7 mouse cellular contexts compared by ENCODE assay signal in genomic region chr9:96438334-96438871, GRCm38 (mm10). TPM values are rescaled to one million over a fixed set of nuclear protein-coding genes. Genes with fewer than 3 reads are reported as not detected.
DNase-seq lines count a peak whose midpoint lies in the region; ATAC-seq and TF ChIP-seq lines count a peak whose summit lies in the region.

No protein-coding gene starts in this region.

- peak overlapping the region; percentile 79 for H3K4me2 ChIP-seq in embryonic facial prominence, embryonic 15.5 days (replicated peaks)
- peak overlapping the region; percentile 73 for H3K4me2 ChIP-seq in hindbrain, embryonic 15.5 days
- H3K4me2 ChIP-seq in neural tube, embryonic 13.5 days = peak overlapping the region; percentile 74

- TF ChIP-seq RAD21 in MEL (IDR thresholded peaks at IDR 0.05; ENCODE audit: low read depth, low read length) = no peak

- DNase-seq in CD8-positive naive resting alpha-beta T cell, adult 2 months (ENCODE audit: low read depth in 2 of 2, low spot score in 2 of 2) = peak; percentile 38 to 60
- DNase-seq in MEL (ENCODE audit: low read depth, low spot score) = no peak
- DNase-seq in lung, adult 18-20 months = peak; percentile 34 to 56
- peak; percentile 24 for DNase-seq in urinary bladder, postnatal 14 days (ENCODE audit: low spot score)

- no peaks in the 10 kb centered on the region; a peak in 1 of 4 replicates for H3K27me3 ChIP-seq in MEL (ENCODE audit: control insufficient read depth in 1 of 2, insufficient read depth in 2 of 2, low read length in 2 of 2)
- H3K27me3 ChIP-seq in embryonic facial prominence, embryonic 15.5 days = no peaks in the 10 kb centered on the region
- no peaks in the 10 kb centered on the region for H3K27me3 ChIP-seq in hindbrain, embryonic 15.5 days
- 0 out of 2 replicates have a peak, but pooled peaks cover 7% of the 10 kb centered on the region for H3K27me3 ChIP-seq in neural tube, embryonic 13.5 days

- WGBS in embryonic facial prominence, embryonic 15.5 days = 1% methylated on average over 8 of the region's 8 CpGs
- 2% methylated on average over 8 of the region's 8 CpGs for WGBS in hindbrain, embryonic 15.5 days
- 4% methylated on average over 8 of the region's 8 CpGs for WGBS in neural tube, embryonic 13.5 days

- no peaks in the 10 kb centered on the region for H3K36me3 ChIP-seq in MEL (ENCODE audit: control insufficient read depth in 1 of 2, insufficient read depth in 2 of 2, low read length in 2 of 2)
- no peaks in the 10 kb centered on the region for H3K36me3 ChIP-seq in embryonic facial prominence, embryonic 15.5 days
- no peaks in the 10 kb centered on the region for H3K36me3 ChIP-seq in hindbrain, embryonic 15.5 days
- no peaks in the 10 kb centered on the region for H3K36me3 ChIP-seq in neural tube, embryonic 13.5 days

- H3K9ac ChIP-seq in MEL (ENCODE audit: control insufficient read depth, low read depth, low read length, poor library complexity, severe bottlenecking) = peak overlapping the region; percentile 71
- peak overlapping the region; percentile 47 for H3K9ac ChIP-seq in embryonic facial prominence, embryonic 15.5 days
- peak overlapping the region; percentile 47 for H3K9ac ChIP-seq in hindbrain, embryonic 15.5 days
- H3K9ac ChIP-seq in neural tube, embryonic 13.5 days = peak overlapping the region; percentile 79

- TF ChIP-seq CTCF in MEL (IDR thresholded peaks at IDR 0.05 in 2 of 3, conservative IDR thresholded peaks at IDR 0.05 in 1 of 3; ENCODE audit: control insufficient read depth in 1 of 3, insufficient read depth in 1 of 3, low read depth in 2 of 3, low read length in 3 of 3, poor library complexity in 1 of 3, severe bottlenecking in 1 of 3) = no peak

- no peaks in the 10 kb centered on the region for H3K9me3 ChIP-seq in MEL (replicated peaks; ENCODE audit: insufficient read depth, low read length)
- no peaks in the 10 kb centered on the region for H3K9me3 ChIP-seq in embryonic facial prominence, embryonic 15.5 days (replicated peaks)
- H3K9me3 ChIP-seq in hindbrain, embryonic 15.5 days = no peaks in the 10 kb centered on the region
- H3K9me3 ChIP-seq in neural tube, embryonic 13.5 days = no peaks in the 10 kb centered on the region

- H3K27ac ChIP-seq in MEL (ENCODE audit: control insufficient read depth, low read depth, low read length) = no peak overlapping the region
- H3K27ac ChIP-seq in embryonic facial prominence, embryonic 15.5 days (replicated peaks) = peak overlapping the region; percentile 86
- peak overlapping the region; percentile 75; the same call in 1 of the 2 replicates for H3K27ac ChIP-seq in hindbrain, embryonic 15.5 days (replicated peaks)
- H3K27ac ChIP-seq in neural tube, embryonic 13.5 days (replicated peaks) = peak overlapping the region; percentile 80

- ATAC-seq in embryonic facial prominence, embryonic 15.5 days (ENCODE audit: insufficient number of reproducible peaks, low FRiP score, low TSS enrichment, low read depth) = peak; percentile 79
- ATAC-seq in hindbrain, embryonic 15.5 days (ENCODE audit: low FRiP score, low read depth) = peak; percentile 52
- peak; percentile 55 for ATAC-seq in neural tube, embryonic 13.5 days (ENCODE audit: low read depth)

- TF ChIP-seq EP300 in MEL (IDR thresholded peaks at IDR 0.05; ENCODE audit: low read depth in 1 of 2, low read length in 2 of 2) = no peak; a peak in 1 of 4 replicates

- H3K4me3 ChIP-seq in MEL (ENCODE audit: control insufficient read depth in 1 of 2, insufficient read depth in 1 of 2, low read depth in 2 of 2, low read length in 2 of 2) = peak overlapping the region; percentile 72 to 81
- peak overlapping the region; percentile 52 for H3K4me3 ChIP-seq in embryonic facial prominence, embryonic 15.5 days (replicated peaks)
- peak overlapping the region; percentile 40 for H3K4me3 ChIP-seq in hindbrain, embryonic 15.5 days
- H3K4me3 ChIP-seq in neural tube, embryonic 13.5 days = peak overlapping the region; percentile 42

- H3K4me1 ChIP-seq in MEL (ENCODE audit: control insufficient read depth in 1 of 2, insufficient read depth in 2 of 2, low read length in 2 of 2) = peaks cover 0 to 10% of the 10 kb centered on the region in 2 experiments; a peak in 2 of 4 replicates
- H3K4me1 ChIP-seq in embryonic facial prominence, embryonic 15.5 days = peaks cover 45% of the 10 kb centered on the region
- peaks cover 32% of the 10 kb centered on the region for H3K4me1 ChIP-seq in hindbrain, embryonic 15.5 days (replicated peaks)
- H3K4me1 ChIP-seq in neural tube, embryonic 13.5 days (replicated peaks) = peaks cover 34% of the 10 kb centered on the region

- no peak for TF ChIP-seq POLR2A in MEL (IDR thresholded peaks at IDR 0.05; ENCODE audit: control insufficient read depth in 1 of 2, insufficient read depth in 1 of 2, low read depth in 1 of 2, low read length in 2 of 2, poor library complexity in 1 of 2)

- H3K79me2 ChIP-seq in MEL (ENCODE audit: control insufficient read depth, insufficient read depth, low read length, poor library complexity) = no peaks in the 10 kb centered on the region; the same call in 1 of the 2 replicates

TF ChIP-seq in MEL, 35 proteins besides CTCF, POLR2A, EP300 and RAD21:
- TF ChIP-seq SMC3 (IDR thresholded peaks at IDR 0.05; ENCODE audit: low read depth, low read length) (no peak), RCOR1 (IDR thresholded peaks at IDR 0.05; ENCODE audit: low read depth, low read length) (peak; percentile 42; the same call in 1 of the 2 replicates), MXI1 (IDR thresholded peaks at IDR 0.05; ENCODE audit: low read depth, low read length) (peak; percentile 45), SIN3A (IDR thresholded peaks at IDR 0.05; ENCODE audit: low read length) (peak; percentile 55; the same call in 1 of the 2 replicates)

RNA-seq across cellular contexts. Expression of gene Rnf7, which starts 40.1 kb away (rescaled TPM):
- 138 and 157 TPM in 2 replicates for total RNA-seq in MEL (2012; rRNA removed)
- 100 to 1,000 TPM in 1 of 2 experiments, not detected in 1; 105 TPM for polyA plus RNA-seq in MEL (2012; ENCODE audit: insufficient read depth in 1 of 2, insufficient read length in 2 of 2, low read depth in 1 of 2, low replicate concordance in 2 of 2, missing spikeins in 1 of 2)
- polyA plus RNA-seq in embryonic facial prominence, embryonic 15.5 days (2015; fragmentation: Nextera tagmentation; extraction: Ambion mirVana) = 205 and 210 TPM in 2 replicates
- polyA plus RNA-seq in hindbrain, embryonic 15.5 days (2015; fragmentation: Nextera tagmentation; extraction: Ambion mirVana) = 205 and 214 TPM in 2 replicates
- polyA plus RNA-seq in neural tube, embryonic 13.5 days (2015; fragmentation: Nextera tagmentation; extraction: Ambion mirVana) = 285 and 287 TPM in 2 replicates
